Mouse (Mus musculus): ENCODE results near the gene Selenop. TPM values are rescaled to one million over a fixed set of nuclear protein-coding genes. Genes with fewer than 3 reads are reported as not detected.

The Selenop gene
- polyA plus RNA-seq, 1 experiment from 2014 or later, result 106 TPM

GRCm38 (mm10) chr15:3309856-3310255 is 41.5 kb downstream of the Selenop start:
- H3K27ac ChIP-seq (ENCODE audit: low read length), result no peak overlapping the region
- H3K36me3 ChIP-seq (ENCODE audit: control insufficient read depth, insufficient read depth, low read length), result no peaks in the 10 kb centered on the region
- H3K4me2 ChIP-seq (ENCODE audit: low read length), result no peak overlapping the region
- WGBS, result 87% methylated on average over 3 of the region's 3 CpGs
- H3K9me3 ChIP-seq (replicated peaks; ENCODE audit: control insufficient read depth, low read length, poor library complexity, severe bottlenecking), result no peaks in the 10 kb centered on the region
- no peak for ATAC-seq
- H3K4me1 ChIP-seq (ENCODE audit: control insufficient read depth, insufficient read depth, low read length), result no peaks in the 10 kb centered on the region
- no peak overlapping the region for H3K4me3 ChIP-seq (ENCODE audit: low read depth, low read length)
- H3K27me3 ChIP-seq (ENCODE audit: control insufficient read depth, insufficient read depth, low read depth, low read length), result no peaks in the 10 kb centered on the region
- H3K9ac ChIP-seq (ENCODE audit: low read depth, low read length), result no peak overlapping the region

- no peaks in the 10 kb centered on the region for H3K36me3 ChIP-seq (ENCODE audit: control insufficient read depth, insufficient read depth, low read length)
- no peak overlapping the region for H3K4me3 ChIP-seq (ENCODE audit: low read depth, low read length)
- no peaks in the 10 kb centered on the region for H3K27me3 ChIP-seq (ENCODE audit: control insufficient read depth, insufficient read depth, low read depth, low read length)
- no peaks in the 10 kb centered on the region for H3K4me1 ChIP-seq (ENCODE audit: control insufficient read depth, insufficient read depth, low read length)
- no peak overlapping the region for H3K4me2 ChIP-seq (ENCODE audit: low read length)
- no peak overlapping the region for H3K27ac ChIP-seq (ENCODE audit: low read length)
- H3K9me3 ChIP-seq (replicated peaks; ENCODE audit: control insufficient read depth, low read length, poor library complexity, severe bottlenecking), result no peaks in the 10 kb centered on the region
- no peak for ATAC-seq
- H3K9ac ChIP-seq (ENCODE audit: low read depth, low read length), result no peak overlapping the region
Observed at GRCm38 (mm10) chr15:3312937-3313336, 44.6 kb downstream of the Selenop start.

- WGBS, result 78% methylated on average over 2 of the region's 2 CpGs
- Histone ChIP-seq H3K27me3 (ENCODE audit: control insufficient read depth, insufficient read depth, low read depth, low read length) (no peaks in the 10 kb centered on the region), H3K36me3 (ENCODE audit: control insufficient read depth, insufficient read depth, low read length) (no peaks in the 10 kb centered on the region), H3K27ac (ENCODE audit: low read length) (no peak overlapping the region), H3K9ac (ENCODE audit: low read depth, low read length) (no peak overlapping the region), H3K4me1 (ENCODE audit: control insufficient read depth, insufficient read depth, low read length) (no peaks in the 10 kb centered on the region), H3K4me3 (ENCODE audit: low read depth, low read length) (no peak overlapping the region), H3K4me2 (ENCODE audit: low read length) (no peak overlapping the region), H3K9me3 (replicated peaks; ENCODE audit: control insufficient read depth, low read length, poor library complexity, severe bottlenecking) (no peaks in the 10 kb centered on the region)
- ATAC-seq, result no peak
Observed at GRCm38 (mm10) chr15:3316617-3317016, 48.3 kb downstream of the Selenop start.

- Histone ChIP-seq H3K9ac (ENCODE audit: low read depth, low read length) (no peak overlapping the region), H3K27ac (ENCODE audit: low read length) (no peak overlapping the region), H3K9me3 (replicated peaks; ENCODE audit: control insufficient read depth, low read length, poor library complexity, severe bottlenecking) (no peaks in the 10 kb centered on the region), H3K27me3 (ENCODE audit: control insufficient read depth, insufficient read depth, low read depth, low read length) (no peaks in the 10 kb centered on the region), H3K4me2 (ENCODE audit: low read length) (no peak overlapping the region), H3K4me1 (ENCODE audit: control insufficient read depth, insufficient read depth, low read length) (no peaks in the 10 kb centered on the region), H3K4me3 (ENCODE audit: low read depth, low read length) (no peak overlapping the region), H3K36me3 (ENCODE audit: control insufficient read depth, insufficient read depth, low read length) (no peaks in the 10 kb centered on the region)
- ATAC-seq, result no peak
- WGBS, result 71% methylated on average over 9 of the region's 9 CpGs
Observed at GRCm38 (mm10) chr15:3319929-3320328, 51.6 kb downstream of the Selenop start.

GRCm38 (mm10) chr15:3323041-3323440 is 54.7 kb downstream of the Selenop start:
- no peak for ATAC-seq

More at GRCm38 (mm10) chr15:3323041-3323440, 54.7 kb downstream of the Selenop start:
- Histone ChIP-seq H3K27ac (ENCODE audit: low read length) (no peak overlapping the region), H3K36me3 (ENCODE audit: control insufficient read depth, insufficient read depth, low read length) (no peaks in the 10 kb centered on the region), H3K9me3 (replicated peaks; ENCODE audit: control insufficient read depth, low read length, poor library complexity, severe bottlenecking) (no peaks in the 10 kb centered on the region), H3K27me3 (ENCODE audit: control insufficient read depth, insufficient read depth, low read depth, low read length) (no peaks in the 10 kb centered on the region), H3K4me1 (ENCODE audit: control insufficient read depth, insufficient read depth, low read length) (no peaks in the 10 kb centered on the region), H3K9ac (ENCODE audit: low read depth, low read length) (no peak overlapping the region), H3K4me2 (ENCODE audit: low read length) (no peak overlapping the region), H3K4me3 (ENCODE audit: low read depth, low read length) (no peak overlapping the region)

Other genes with a start within 250 kb of the Selenop start
- gene Ccdc152, start 35.0 kb downstream of the Selenop start, polyA plus RNA-seq (2015; fragmentation: Nextera tagmentation; extraction: Ambion mirVana), result 0.17 TPM in 1 of 2 replicates, not detected in the other

All from midbrain, embryonic 16.5 days (tissue).